Mouse (Mus musculus) neural tube, embryonic 15.5 days (tissue): ENCODE measurements around the gene Trim16. TPM values are rescaled to one million over a fixed set of nuclear protein-coding genes. Genes with fewer than 3 reads are reported as not detected.

Source experiments
- ATAC-seq: fragments of 200-750 bp; cut with Nextera tagmentation; 2 replicates; pipeline ENCODE4 v1.8.0; 2017; ENCODE audit warnings: mild to moderate bottlenecking, moderate TSS enrichment, moderate library complexity; ENCODE audit not compliant: low FRiP score
- H3K27ac ChIP-seq: fragments of 300-500 bp; sonication (generic); replicated peaks from 2 replicates; pipeline ENCODE4 v1.5.1; 2015; ENCODE audit warnings: mild to moderate bottlenecking, inconsistent platforms
- H3K27me3 ChIP-seq: fragments of 300-500 bp; sonication (generic); replicated peaks from 2 replicates; pipeline ENCODE4 v1.6.1; 2015; ENCODE audit warnings: inconsistent platforms
- H3K36me3 ChIP-seq: fragments of 300-500 bp; sonication (generic); 2 replicates; pipeline ENCODE4 v1.6.1; 2015; ENCODE audit warnings: inconsistent platforms
- H3K4me1 ChIP-seq: fragments of 300-500 bp; sonication (generic); 2 replicates; pipeline ENCODE4 v1.6.1; 2015; ENCODE audit warnings: inconsistent platforms
- H3K4me2 ChIP-seq: fragments of 300-500 bp; sonication (generic); 2 replicates; pipeline ENCODE4 v1.6.1; 2015; ENCODE audit warnings: inconsistent platforms, mild to moderate bottlenecking, moderate library complexity
- H3K4me3 ChIP-seq: fragments of 300-500 bp; sonication (generic); replicated peaks from 2 replicates; pipeline ENCODE4 v1.5.1; 2015; ENCODE audit warnings: mild to moderate bottlenecking, inconsistent platforms
- H3K9ac ChIP-seq: fragments of 300-500 bp; sonication (generic); replicated peaks from 2 replicates; pipeline ENCODE4 v1.6.1; 2015; ENCODE audit warnings: mild to moderate bottlenecking, inconsistent platforms
- H3K9me3 ChIP-seq: fragments of 300-500 bp; sonication (generic); replicated peaks from 2 replicates; pipeline ENCODE4 v1.6.1; 2016; ENCODE audit warnings: inconsistent platforms
- WGBS: fragments of 180-500 bp; shearing (Covaris S2); methylation state at CpG from one replicate; pipeline ENCODE4 v1.1.7; 2015; ENCODE audit warnings: mixed read lengths; 5-methylcytosine and 5-hydroxymethylcytosine counted together
- polyA plus RNA-seq: library from polyadenylated mRNA; unstranded; fragments of >200 nt; fragmentation: Nextera tagmentation; extraction: Ambion mirVana; gene quantifications from 2 replicates; pipeline ENCODE4 v1.2.1, GENCODE M21; 2015

The Trim16 gene
- polyA plus RNA-seq, 1 experiment from 2014 or later, result 9.5 TPM

DNA sequence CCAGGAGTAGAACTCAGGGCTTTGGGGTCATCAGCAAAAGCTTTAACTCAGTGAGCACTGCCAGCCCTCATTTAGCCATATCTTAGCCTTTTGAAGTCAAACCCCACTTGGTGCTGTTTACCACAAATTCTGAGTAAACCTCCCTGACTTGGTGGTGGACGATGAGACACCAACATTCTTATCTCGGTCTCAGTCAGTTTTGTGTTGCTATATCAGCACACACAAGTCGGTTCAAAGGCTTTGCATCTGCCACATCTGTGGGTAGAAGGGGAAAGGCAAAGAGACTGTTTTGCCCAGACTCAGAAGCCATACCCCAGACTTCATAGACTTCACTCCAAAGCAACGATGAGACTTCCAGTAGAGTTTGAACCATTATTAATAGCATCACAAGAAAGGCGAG lies 24.5 kb downstream of the Trim16 start:
- H3K36me3 ChIP-seq, result 0 out of 2 replicates have a peak, but pooled peaks cover 3% of the 10 kb centered on the region
- no peaks in the 10 kb centered on the region for H3K9me3 ChIP-seq
- H3K27ac ChIP-seq, result no peak overlapping the region
- no peak overlapping the region for H3K4me3 ChIP-seq
- WGBS, result 89% methylated on average over 5 of the region's 5 CpGs
- H3K27me3 ChIP-seq, result no peaks in the 10 kb centered on the region
- H3K4me1 ChIP-seq, result 0 out of 2 replicates have a peak, but pooled peaks cover 3% of the 10 kb centered on the region
- H3K9ac ChIP-seq, result no peak overlapping the region
- no peak overlapping the region for H3K4me2 ChIP-seq
- no peak for ATAC-seq

DNA sequence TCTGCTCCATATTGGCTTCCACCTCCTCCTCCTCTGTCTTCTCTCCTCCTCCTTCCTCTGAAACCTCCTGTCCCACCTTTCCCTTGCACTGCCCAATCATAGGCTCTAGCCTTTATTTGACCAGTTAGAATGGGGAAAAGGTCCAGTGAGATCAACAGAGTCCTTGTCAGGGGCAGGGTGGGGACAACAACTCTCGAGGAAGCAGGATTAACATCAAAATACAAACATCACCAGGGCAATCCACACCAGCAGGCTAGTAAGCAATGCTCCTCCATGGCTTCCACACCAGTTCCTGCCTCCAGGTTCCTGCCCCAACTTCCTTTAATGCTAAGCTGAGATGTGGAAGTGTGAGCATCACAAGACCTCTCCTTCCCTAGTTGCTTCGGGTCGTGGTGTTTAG lies 25.7 kb downstream of the Trim16 start:
- 69% methylated on average over 3 of the region's 3 CpGs for WGBS
- Histone ChIP-seq H3K36me3 (0 out of 2 replicates have a peak, but pooled peaks cover 3% of the 10 kb centered on the region), H3K9ac (no peak overlapping the region)

DNA sequence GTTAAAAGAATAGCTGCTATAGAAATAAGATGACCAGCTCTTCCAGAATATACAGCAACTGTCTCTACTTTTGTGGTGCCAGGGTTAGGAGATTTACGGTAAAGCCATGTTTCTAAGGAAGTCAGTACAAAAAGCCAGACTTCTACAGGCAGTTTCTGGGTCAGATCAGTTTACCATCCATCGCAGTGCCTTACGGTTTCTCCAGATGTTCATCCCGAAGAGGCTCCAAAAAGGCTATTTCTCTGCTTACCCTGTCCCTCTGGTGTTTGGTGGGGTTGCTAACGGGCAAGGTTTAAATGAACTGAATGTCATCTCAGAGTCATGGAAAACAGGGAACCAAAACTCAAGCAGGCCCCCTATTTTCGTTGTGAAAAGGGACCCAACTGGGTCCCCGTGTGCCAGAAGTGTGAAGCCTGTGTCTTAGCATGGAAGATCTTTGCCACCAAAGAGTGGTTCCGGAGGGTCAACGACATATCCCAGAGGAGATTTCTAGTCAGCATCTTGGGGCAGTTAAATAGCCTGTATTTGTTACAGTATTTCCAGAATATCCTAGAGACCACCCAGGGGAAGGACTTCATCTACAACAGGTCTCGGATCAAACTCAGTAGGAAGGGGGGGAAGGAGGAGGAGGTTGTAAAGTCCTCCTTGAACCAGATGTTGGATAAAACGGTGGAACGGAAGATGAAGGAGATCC lies 27.1 kb downstream of the Trim16 start, which contains the start of gene Fbxw10:
TSS of gene Fbxw10 (plus strand) at position 109 of the 694 bp plus-strand sequence.
- 0 out of 2 replicates have a peak within 1 kb of the TSS, but pooled peaks have one; percentile 2 for H3K27ac ChIP-seq
- ATAC-seq, result no peak
- peak within 1 kb of the TSS; percentile 16; the same call in 1 of the 2 replicates for H3K4me3 ChIP-seq
- 0 out of 2 replicates have a peak, but pooled peaks cover 3% of the 10 kb centered on the region for H3K4me1 ChIP-seq
- no peaks in the 10 kb centered on the region for H3K27me3 ChIP-seq
- H3K9me3 ChIP-seq, result no peaks in the 10 kb centered on the region
- 32% methylated on average over 12 of the region's 12 CpGs for WGBS
- H3K9ac ChIP-seq, result no peak within 1 kb of the TSS
- peak within 1 kb of the TSS; percentile 31 for H3K4me2 ChIP-seq
- no peaks in the 10 kb centered on the region for H3K36me3 ChIP-seq

More for the DNA sequence above, 25.7 kb downstream of the Trim16 start:
- no peaks in the 10 kb centered on the region for H3K27me3 ChIP-seq
- H3K9me3 ChIP-seq, result no peaks in the 10 kb centered on the region
- H3K4me2 ChIP-seq, result no peak overlapping the region
- H3K27ac ChIP-seq, result no peak overlapping the region
- no peak overlapping the region for H3K4me3 ChIP-seq
- H3K4me1 ChIP-seq, result 0 out of 2 replicates have a peak, but pooled peaks cover 3% of the 10 kb centered on the region
- no peak for ATAC-seq

DNA sequence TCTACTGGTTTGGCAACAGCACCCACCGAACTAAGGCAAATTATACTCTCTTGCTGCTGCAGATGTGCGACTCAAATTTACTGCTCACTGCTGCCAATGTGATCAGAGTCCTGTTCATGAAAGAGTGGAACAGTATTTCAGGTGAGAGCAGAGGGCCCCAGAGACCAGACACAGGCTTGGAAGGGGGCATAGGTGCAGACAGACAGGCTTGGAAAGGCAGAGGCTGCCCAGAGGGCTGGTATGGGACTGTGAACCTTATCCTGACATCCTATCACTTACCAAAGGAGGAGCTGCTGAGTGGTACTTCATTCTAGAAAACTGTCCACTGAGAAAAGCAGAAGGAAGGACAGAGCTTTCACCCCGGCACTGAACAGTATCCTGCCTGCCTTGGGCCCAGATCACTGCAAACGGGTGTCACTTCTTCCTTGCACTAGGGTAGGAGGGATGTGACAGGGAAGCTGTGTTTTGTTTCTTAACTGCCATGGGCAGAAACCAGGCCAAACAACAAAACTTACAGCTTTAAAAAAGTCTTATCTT lies 27.7 kb downstream of the Trim16 start:
- Histone ChIP-seq H3K27ac (no peak overlapping the region), H3K4me3 (no peak overlapping the region), H3K9me3 (no peaks in the 10 kb centered on the region), H3K36me3 (no peaks in the 10 kb centered on the region), H3K9ac (no peak overlapping the region), H3K4me1 (0 out of 2 replicates have a peak, but pooled peaks cover 3% of the 10 kb centered on the region), H3K27me3 (no peaks in the 10 kb centered on the region), H3K4me2 (no peak overlapping the region)
- ATAC-seq, result no peak
- 72% methylated on average over 4 of the region's 4 CpGs for WGBS

DNA sequence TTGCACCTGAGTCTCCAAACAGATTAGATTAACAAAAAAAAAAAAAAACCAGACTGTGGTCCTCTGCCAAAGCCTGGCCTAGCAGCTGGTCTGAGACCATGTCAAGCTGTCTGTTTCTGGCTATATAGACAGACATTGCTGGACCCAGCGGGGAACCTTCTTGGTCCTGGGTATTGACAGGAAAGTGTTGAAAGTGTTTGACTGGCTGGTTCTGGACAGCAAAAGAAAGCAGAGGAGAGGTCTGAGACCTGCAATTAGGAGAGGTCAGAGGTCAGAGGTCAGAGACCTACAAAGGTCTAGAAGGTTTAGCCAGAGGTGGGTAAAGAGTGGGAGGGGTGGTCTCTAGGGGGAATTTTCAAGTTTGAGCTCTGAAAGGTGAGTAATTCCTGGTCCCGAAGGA lies 28.3 kb downstream of the Trim16 start:
- Histone ChIP-seq H3K4me3 (no peak overlapping the region), H3K36me3 (no peaks in the 10 kb centered on the region), H3K4me1 (0 out of 2 replicates have a peak, but pooled peaks cover 3% of the 10 kb centered on the region), H3K4me2 (no peak overlapping the region), H3K9me3 (no peaks in the 10 kb centered on the region), H3K27ac (no peak overlapping the region), H3K9ac (no peak overlapping the region), H3K27me3 (no peaks in the 10 kb centered on the region)
- WGBS, result 67% methylated on average over 2 of the region's 2 CpGs
- no peak for ATAC-seq

DNA sequence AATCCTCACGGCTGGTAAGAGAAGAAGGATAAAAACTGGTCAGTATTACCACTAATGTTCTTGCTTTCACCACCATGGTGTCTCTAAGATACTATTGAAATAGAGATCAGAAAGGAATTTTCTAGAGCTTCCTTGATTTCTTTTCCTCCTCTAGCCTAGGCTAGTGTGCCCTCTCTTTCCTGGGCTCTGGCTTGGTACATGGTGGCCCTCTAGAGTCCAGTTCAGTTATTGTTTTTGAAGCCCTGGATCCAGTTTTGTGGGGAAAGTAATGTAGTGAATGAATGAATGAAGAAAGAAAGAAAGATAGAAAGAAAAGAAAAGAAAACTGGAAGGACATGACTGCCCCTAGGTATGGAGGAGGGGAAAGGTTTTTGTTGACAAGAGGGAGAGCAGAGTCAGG lies 31.2 kb downstream of the Trim16 start:
- Histone ChIP-seq H3K9me3 (no peaks in the 10 kb centered on the region), H3K4me1 (0 out of 2 replicates have a peak, but pooled peaks cover 3% of the 10 kb centered on the region), H3K27me3 (no peaks in the 10 kb centered on the region), H3K4me3 (no peak overlapping the region), H3K4me2 (no peak overlapping the region), H3K9ac (no peak overlapping the region), H3K36me3 (no peaks in the 10 kb centered on the region), H3K27ac (no peak overlapping the region)
- ATAC-seq, result no peak
- WGBS, result 89% methylated on average over 1 of the region's 1 CpGs

DNA sequence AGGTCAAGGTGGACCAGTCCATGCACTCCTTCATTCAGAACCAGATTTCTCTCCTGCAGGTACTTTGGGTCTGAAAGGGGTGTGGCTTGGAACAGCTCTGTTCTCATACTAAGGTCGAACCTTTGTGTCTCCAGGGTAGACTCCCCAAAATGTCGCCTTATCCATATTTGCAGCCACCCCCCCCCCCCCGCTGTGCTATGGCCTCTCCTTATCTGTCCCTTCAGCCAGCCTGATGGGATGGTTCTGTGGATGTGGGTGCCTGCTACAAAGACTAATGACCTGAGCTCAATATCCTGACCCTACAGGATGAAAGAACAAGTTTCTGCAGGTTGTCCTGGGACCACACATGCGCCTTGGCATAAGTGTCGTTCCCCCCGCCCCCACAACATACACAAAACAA lies 33.3 kb downstream of the Trim16 start:
- H3K9me3 ChIP-seq, result no peaks in the 10 kb centered on the region
- H3K27ac ChIP-seq, result no peak overlapping the region
- whole genome bisulfite sequencing, result 95% methylated on average over 6 of the region's 6 CpGs
- no peak overlapping the region for H3K9ac ChIP-seq
- no peak overlapping the region for H3K4me3 ChIP-seq
- no peaks in the 10 kb centered on the region for H3K27me3 ChIP-seq
- H3K4me2 ChIP-seq, result no peak overlapping the region
- no peak for ATAC-seq
- H3K36me3 ChIP-seq, result no peaks in the 10 kb centered on the region
- no peaks in the 10 kb centered on the region for H3K4me1 ChIP-seq

DNA sequence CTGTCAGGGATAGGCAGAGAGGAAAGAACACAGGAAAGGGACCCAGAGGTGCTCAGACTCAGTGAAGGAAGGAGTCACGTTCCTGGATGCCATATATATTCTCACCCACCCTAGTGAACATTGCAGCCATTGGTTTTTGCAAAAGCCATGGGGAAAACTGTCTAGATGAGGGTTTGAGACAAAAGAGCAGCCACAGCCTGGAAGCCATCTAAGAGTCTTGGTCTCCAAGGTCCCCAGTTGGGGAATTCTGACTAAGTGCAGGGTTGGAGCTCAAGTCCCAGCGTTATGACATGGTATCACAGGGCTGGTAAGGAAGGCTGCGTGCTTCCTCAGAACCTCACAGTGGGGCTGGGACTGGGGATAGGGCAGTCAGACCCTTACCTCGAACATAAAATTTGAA lies 45.5 kb downstream of the Trim16 start:
- WGBS, result 73% methylated on average over 4 of the region's 4 CpGs

DNA sequence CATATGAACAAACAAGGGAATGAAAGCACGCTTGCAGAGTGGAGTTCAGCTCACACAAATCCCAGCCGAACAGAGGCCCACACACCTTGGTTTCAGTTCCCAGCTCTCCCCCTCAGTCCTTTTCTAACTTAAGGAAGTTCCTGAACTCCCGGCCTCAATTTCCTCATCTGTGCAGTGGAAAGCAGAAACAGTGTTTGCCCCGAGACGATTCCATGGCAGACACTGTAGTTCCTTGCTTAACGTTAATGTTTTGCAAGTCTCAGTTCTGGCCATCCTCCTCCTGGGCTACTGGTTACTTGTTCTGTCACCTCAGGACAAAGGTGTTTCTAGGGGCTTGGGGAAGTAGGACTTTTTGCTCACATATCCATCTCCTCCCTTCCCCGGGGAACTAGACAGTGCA lies 46.7 kb downstream of the Trim16 start:
- no peaks in the 10 kb centered on the region for H3K9me3 ChIP-seq
- H3K4me1 ChIP-seq, result no peaks in the 10 kb centered on the region
- H3K36me3 ChIP-seq, result no peaks in the 10 kb centered on the region
- no peak overlapping the region for H3K4me2 ChIP-seq
- H3K9ac ChIP-seq, result no peak overlapping the region
- H3K27me3 ChIP-seq, result no peaks in the 10 kb centered on the region
- no peak overlapping the region for H3K4me3 ChIP-seq
- ATAC-seq, result no peak
- no peak overlapping the region for H3K27ac ChIP-seq
- 89% methylated on average over 7 of the region's 7 CpGs for WGBS

More for the DNA sequence above, 45.5 kb downstream of the Trim16 start:
- H3K27ac ChIP-seq, result no peak overlapping the region
- no peak overlapping the region for H3K4me2 ChIP-seq
- no peak overlapping the region for H3K9ac ChIP-seq
- no peaks in the 10 kb centered on the region for H3K4me1 ChIP-seq
- no peaks in the 10 kb centered on the region for H3K9me3 ChIP-seq
- no peaks in the 10 kb centered on the region for H3K27me3 ChIP-seq
- ATAC-seq, result no peak
- no peaks in the 10 kb centered on the region for H3K36me3 ChIP-seq
- H3K4me3 ChIP-seq, result no peak overlapping the region

DNA sequence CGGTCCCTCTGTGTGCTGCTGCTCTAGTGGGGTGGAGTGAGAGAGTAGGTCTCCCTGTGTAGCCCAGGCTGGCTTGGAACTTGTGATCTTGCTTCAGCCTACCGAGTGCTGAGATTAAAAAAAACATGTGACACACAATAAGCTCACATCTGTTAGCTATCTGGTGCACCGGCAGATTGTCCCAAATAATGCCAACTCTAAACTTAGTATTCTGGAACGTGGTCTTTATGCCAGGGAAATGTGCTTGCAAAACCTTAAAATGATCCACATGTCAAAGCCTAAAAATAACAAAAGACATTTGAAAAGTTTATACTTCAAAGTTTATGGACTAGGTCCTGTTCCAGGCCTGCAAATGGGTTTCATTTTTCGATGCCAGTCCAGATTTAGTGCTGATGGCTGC lies 49.2 kb downstream of the Trim16 start:
- ATAC-seq, result no peak
- Histone ChIP-seq H3K36me3 (no peaks in the 10 kb centered on the region), H3K4me3 (no peak overlapping the region), H3K4me2 (no peak overlapping the region), H3K27ac (no peak overlapping the region), H3K4me1 (no peaks in the 10 kb centered on the region), H3K9me3 (no peaks in the 10 kb centered on the region), H3K9ac (no peak overlapping the region), H3K27me3 (no peaks in the 10 kb centered on the region)
- WGBS, result 74% methylated on average over 5 of the region's 5 CpGs

DNA sequence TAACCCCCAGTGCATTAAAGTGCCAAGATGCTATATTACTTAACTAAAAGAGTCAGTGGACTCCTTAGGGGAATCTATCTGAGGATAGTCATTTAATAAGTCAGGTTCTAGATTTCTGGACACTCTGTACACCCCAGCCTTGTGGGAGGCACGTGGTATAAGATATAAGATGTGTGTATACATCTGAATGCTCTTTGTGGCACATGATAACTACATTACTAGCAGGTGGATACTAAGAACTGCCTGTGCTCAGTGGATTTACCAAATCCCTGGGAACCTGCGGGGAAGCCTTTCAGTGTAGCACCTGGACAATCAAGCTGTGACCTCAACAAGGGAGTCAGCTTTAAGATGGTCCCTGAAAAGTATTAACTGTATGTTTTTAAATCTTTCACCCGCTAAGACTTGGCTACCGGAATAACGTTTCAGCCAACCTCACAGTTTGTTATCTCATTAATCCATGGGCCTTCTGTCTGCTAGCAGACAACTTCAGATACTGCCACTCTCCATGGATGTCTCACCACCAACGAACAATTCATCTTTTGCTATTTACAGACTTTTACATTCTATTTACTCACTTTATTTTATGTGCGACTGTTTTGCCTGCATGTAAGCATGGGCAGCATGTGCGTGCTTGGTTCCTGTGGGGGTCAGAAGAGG lies 49.8 kb downstream of the Trim16 start:
- Histone ChIP-seq H3K27me3 (no peaks in the 10 kb centered on the region), H3K36me3 (no peaks in the 10 kb centered on the region), H3K4me3 (no peak overlapping the region), H3K27ac (no peak overlapping the region), H3K9ac (no peak overlapping the region), H3K4me1 (no peaks in the 10 kb centered on the region), H3K4me2 (no peak overlapping the region), H3K9me3 (no peaks in the 10 kb centered on the region)
- no peak for ATAC-seq
- WGBS, result 83% methylated on average over 8 of the region's 8 CpGs

DNA sequence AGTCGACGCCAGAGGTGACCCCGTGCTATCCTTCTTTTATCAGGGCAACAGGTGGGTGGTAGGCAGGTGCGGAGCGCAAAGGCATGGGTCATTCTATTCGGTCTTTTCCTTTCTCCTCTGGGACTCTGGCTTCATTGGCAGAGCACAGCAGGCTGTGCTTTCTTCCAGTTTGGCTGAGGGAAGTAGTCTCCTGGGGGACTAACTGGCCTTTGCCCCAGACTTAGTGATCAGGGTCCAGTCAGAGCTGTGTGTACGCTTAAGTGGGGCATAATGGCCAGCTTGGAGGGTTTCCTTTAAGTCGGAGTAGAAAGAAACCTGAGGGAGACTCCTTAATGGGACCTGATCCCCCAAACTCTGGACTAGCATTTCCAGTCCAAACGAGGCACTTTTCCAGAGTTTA lies 53.4 kb downstream of the Trim16 start:
- Histone ChIP-seq H3K4me3 (no peak overlapping the region), H3K36me3 (no peaks in the 10 kb centered on the region), H3K4me2 (no peak overlapping the region), H3K27me3 (no peaks in the 10 kb centered on the region), H3K9me3 (no peaks in the 10 kb centered on the region), H3K27ac (no peak overlapping the region), H3K4me1 (no peaks in the 10 kb centered on the region; the same call in 1 of the 2 replicates), H3K9ac (no peak overlapping the region)
- WGBS, result 82% methylated on average over 9 of the region's 9 CpGs
- ATAC-seq, result no peak
